Mouse (Mus musculus) G1E (cell line): ENCODE results near the gene 2010106E10Rik.

ENCODE experiments used
- CTCF ChIP-seq: IDR thresholded peaks from 2 replicates; pipeline ENCODE4 v1.5.1; 2012; ENCODE audit warnings: low read depth, low read length, inconsistent platforms, mixed read lengths
- GATA2 ChIP-seq: IDR thresholded peaks from 2 replicates; pipeline ENCODE4 v1.6.1; 2012; ENCODE audit warnings: low read depth, low read length, inconsistent platforms, borderline replicate concordance

GRCm38 (mm10) chrX:112600511-112601305, 105.6 kb downstream of the 2010106E10Rik start, which contains the start of gene Zfp711:
- TF ChIP-seq CTCF (no peak), GATA2 (no peak)
